Mouse (Mus musculus): ENCODE measurements at regions not wholly inside any gene's neighbourhood (a gene's known extent, or its start where the extent isn't known, plus 50 kb on each side); places are given as distances from the start of the nearest gene placed in this dataset.

- H3K9me3 ChIP-seq (ENCODE audit: low read length): no peaks in the 10 kb centered on the region
- ATAC-seq (no peak), DNase-seq (ENCODE audit: low spot score) (no peak)
- no peaks in the 10 kb centered on the region for H3K36me3 ChIP-seq (ENCODE audit: insufficient read depth, low read length)
- 47% methylated on average over 1 of the region's 1 CpGs for WGBS
- TF ChIP-seq CTCF (IDR thresholded peaks at IDR 0.05) (no peak), EP300 (IDR thresholded peaks at IDR 0.05) (no peak)
- H3K27me3 ChIP-seq (replicated peaks; ENCODE audit: insufficient read depth, low read length): no peaks in the 10 kb centered on the region
- no peaks in the 10 kb centered on the region; the same call in 1 of the 2 replicates for H3K4me1 ChIP-seq (ENCODE audit: insufficient read depth, low read depth, low read length)
- H3K4me2 ChIP-seq (replicated peaks; ENCODE audit: low read depth, low read length): no peak overlapping the region
- no peak overlapping the region for H3K9ac ChIP-seq (replicated peaks; ENCODE audit: low read depth)
- H3K4me3 ChIP-seq (ENCODE audit: low read depth, low read length): no peak overlapping the region
- H3K27ac ChIP-seq (ENCODE audit: low read length): no peak overlapping the region
Measured at GRCm38 (mm10) chr2:147989616-147990015, 57.2 kb downstream of the Foxa2 start.

- no peak overlapping the region for H3K27ac ChIP-seq (ENCODE audit: low read length)
- TF ChIP-seq EP300 (IDR thresholded peaks at IDR 0.05): no peak
- no peak for TF ChIP-seq CTCF (IDR thresholded peaks at IDR 0.05)
- no peak overlapping the region for H3K9ac ChIP-seq (replicated peaks; ENCODE audit: low read depth)
- ATAC-seq (no peak), DNase-seq (ENCODE audit: low spot score) (no peak)
- no peak overlapping the region for H3K4me3 ChIP-seq (ENCODE audit: low read depth, low read length)
- no peaks in the 10 kb centered on the region for H3K9me3 ChIP-seq (ENCODE audit: low read length)
- no peaks in the 10 kb centered on the region for H3K36me3 ChIP-seq (ENCODE audit: insufficient read depth, low read length)
- no peaks in the 10 kb centered on the region for H3K27me3 ChIP-seq (replicated peaks; ENCODE audit: insufficient read depth, low read length)
- H3K4me1 ChIP-seq (ENCODE audit: insufficient read depth, low read depth, low read length): no peaks in the 10 kb centered on the region; the same call in 1 of the 2 replicates
- H3K4me2 ChIP-seq (replicated peaks; ENCODE audit: low read depth, low read length): no peak overlapping the region
Measured at GRCm38 (mm10) chr2:147988586-147988985, 58.2 kb downstream of the Foxa2 start.

GRCm38 (mm10) chr2:147985261-147985575 is 61.6 kb downstream of the Foxa2 start:
- H3K27ac ChIP-seq (ENCODE audit: low read length): no peak overlapping the region
- 48% methylated on average over 2 of the region's 2 CpGs for WGBS
- no peak overlapping the region for H3K9ac ChIP-seq (replicated peaks; ENCODE audit: low read depth)
- ATAC-seq (peak; percentile 56), DNase-seq (ENCODE audit: low spot score) (peak; percentile 36)
- no peaks in the 10 kb centered on the region for H3K9me3 ChIP-seq (ENCODE audit: low read length)
- H3K27me3 ChIP-seq (replicated peaks; ENCODE audit: insufficient read depth, low read length): no peaks in the 10 kb centered on the region
- no peak overlapping the region for H3K4me2 ChIP-seq (replicated peaks; ENCODE audit: low read depth, low read length)
- TF ChIP-seq CTCF (IDR thresholded peaks at IDR 0.05): no peak
- peak; percentile 35; the same call in 1 of the 2 replicates for TF ChIP-seq EP300 (IDR thresholded peaks at IDR 0.05)
- no peaks in the 10 kb centered on the region for H3K4me1 ChIP-seq (ENCODE audit: insufficient read depth, low read depth, low read length)
- no peak overlapping the region for H3K4me3 ChIP-seq (ENCODE audit: low read depth, low read length)
- H3K36me3 ChIP-seq (ENCODE audit: insufficient read depth, low read length): no peaks in the 10 kb centered on the region

GRCm38 (mm10) chr2:147984547-147985260 is 62.1 kb downstream of the Foxa2 start:
- no peak overlapping the region for H3K27ac ChIP-seq (ENCODE audit: low read length)

GRCm38 (mm10) chr2:147980929-147981479 is 65.8 kb downstream of the Foxa2 start:
- H3K4me2 ChIP-seq (replicated peaks; ENCODE audit: low read depth, low read length): no peak overlapping the region
- no peaks in the 10 kb centered on the region for H3K4me1 ChIP-seq (ENCODE audit: insufficient read depth, low read depth, low read length)
- TF ChIP-seq CTCF (IDR thresholded peaks at IDR 0.05) (no peak), EP300 (IDR thresholded peaks at IDR 0.05) (no peak)
- H3K9ac ChIP-seq (replicated peaks; ENCODE audit: low read depth): no peak overlapping the region
- H3K4me3 ChIP-seq (ENCODE audit: low read depth, low read length): no peak overlapping the region
- H3K9me3 ChIP-seq (ENCODE audit: low read length): no peaks in the 10 kb centered on the region
- ATAC-seq (no peak), DNase-seq (ENCODE audit: low spot score) (no peak)
- H3K27me3 ChIP-seq (replicated peaks; ENCODE audit: insufficient read depth, low read length): no peaks in the 10 kb centered on the region
- 73% methylated on average over 6 of the region's 6 CpGs for WGBS
- no peaks in the 10 kb centered on the region for H3K36me3 ChIP-seq (ENCODE audit: insufficient read depth, low read length)
- no peak overlapping the region for H3K27ac ChIP-seq (ENCODE audit: low read length)

More at GRCm38 (mm10) chr2:147984547-147985260, 62.1 kb downstream of the Foxa2 start:
- Histone ChIP-seq H3K9me3 (ENCODE audit: low read length) (no peaks in the 10 kb centered on the region), H3K27me3 (replicated peaks; ENCODE audit: insufficient read depth, low read length) (no peaks in the 10 kb centered on the region), H3K4me2 (replicated peaks; ENCODE audit: low read depth, low read length) (no peak overlapping the region), H3K4me3 (ENCODE audit: low read depth, low read length) (no peak overlapping the region), H3K36me3 (ENCODE audit: insufficient read depth, low read length) (no peaks in the 10 kb centered on the region), H3K9ac (replicated peaks; ENCODE audit: low read depth) (no peak overlapping the region), H3K4me1 (ENCODE audit: insufficient read depth, low read depth, low read length) (no peaks in the 10 kb centered on the region)
- peak; percentile 54 for ATAC-seq
- WGBS: 39% methylated on average over 12 of the region's 12 CpGs
- DNase-seq (ENCODE audit: low spot score): no peak
- TF ChIP-seq CTCF (IDR thresholded peaks at IDR 0.05) (peak; percentile 24; the same call in 1 of the 2 replicates), EP300 (IDR thresholded peaks at IDR 0.05) (no peak)

- H3K9me3 ChIP-seq (ENCODE audit: low read length): no peaks in the 10 kb centered on the region
- H3K9ac ChIP-seq (replicated peaks; ENCODE audit: low read depth): no peak overlapping the region
- no peak for TF ChIP-seq EP300 (IDR thresholded peaks at IDR 0.05)
- TF ChIP-seq CTCF (IDR thresholded peaks at IDR 0.05): no peak
- H3K4me1 ChIP-seq (ENCODE audit: insufficient read depth, low read depth, low read length): no peaks in the 10 kb centered on the region
- no peaks in the 10 kb centered on the region for H3K27me3 ChIP-seq (replicated peaks; ENCODE audit: insufficient read depth, low read length)
- no peaks in the 10 kb centered on the region for H3K36me3 ChIP-seq (ENCODE audit: insufficient read depth, low read length)
- ATAC-seq: no peak
- no peak overlapping the region for H3K4me3 ChIP-seq (ENCODE audit: low read depth, low read length)
- no peak for DNase-seq (ENCODE audit: low spot score)
- no peak overlapping the region for H3K4me2 ChIP-seq (replicated peaks; ENCODE audit: low read depth, low read length)
- H3K27ac ChIP-seq (ENCODE audit: low read length): no peak overlapping the region
- 92% methylated on average over 1 of the region's 1 CpGs for WGBS
Measured at GRCm38 (mm10) chr2:147980408-147980807, 66.4 kb downstream of the Foxa2 start.
